ENCODE assay signal across 7 mouse cellular contexts in the genomic region with DNA sequence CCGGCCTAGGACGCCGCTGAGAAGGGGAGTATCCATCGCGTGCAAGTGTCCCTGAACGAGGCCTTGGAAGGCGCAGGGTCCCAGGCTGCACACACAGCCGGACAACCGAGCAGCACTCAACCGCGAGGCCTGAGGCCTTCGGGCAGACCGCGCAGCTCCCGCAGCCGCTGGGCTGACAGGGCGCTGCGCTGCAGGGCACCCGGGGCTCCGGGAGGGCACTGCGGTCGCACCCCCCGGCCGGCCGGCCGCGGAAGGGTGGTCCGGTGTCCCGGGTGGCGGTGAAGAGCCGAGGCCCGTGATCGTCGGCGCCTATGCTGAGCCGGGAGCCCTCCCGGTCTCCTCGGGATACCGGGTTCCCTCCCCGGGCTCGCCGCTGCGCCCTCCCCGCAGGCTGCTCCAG. TPM values are rescaled to one million over a fixed set of nuclear protein-coding genes. Genes with fewer than 3 reads are reported as not detected.
A peak's percentile ranks its signal among the peaks of the same experiment; 100 is the strongest.
DNase-seq lines count a peak whose midpoint lies in the region; ATAC-seq and TF ChIP-seq lines count a peak whose summit lies in the region.

No protein-coding gene starts in this region.

- 0% methylated on average over 16 of the region's 44 CpGs for WGBS in embryonic facial prominence, embryonic 14.5 days
- under 1% methylated on average over 44 of the region's 44 CpGs for WGBS in limb, embryonic 12.5 days

- peak overlapping the region; percentile 96 for H3K4me2 ChIP-seq in embryonic facial prominence, embryonic 14.5 days (ENCODE audit: low read depth, low read length)
- peak overlapping the region; percentile 93 for H3K4me2 ChIP-seq in limb, embryonic 12.5 days

- H3K36me3 ChIP-seq in embryonic facial prominence, embryonic 14.5 days (ENCODE audit: control insufficient read depth, insufficient read depth, low read length), result no peaks in the 10 kb centered on the region
- H3K36me3 ChIP-seq in limb, embryonic 12.5 days, result no peaks in the 10 kb centered on the region

- intact Hi-C loops in left cerebral cortex, adult 2 months (cut with DNase I), result loop anchor here (2.0 kb wide), 1 partner anchor 20 kb away; no protein-coding TSS in a partner anchor

- H3K4me1 ChIP-seq in embryonic facial prominence, embryonic 14.5 days (ENCODE audit: control insufficient read depth, insufficient read depth, low read length), result peaks cover 20% of the 10 kb centered on the region
- H3K4me1 ChIP-seq in limb, embryonic 12.5 days (replicated peaks), result peaks cover 49% of the 10 kb centered on the region

- H3K9me3 ChIP-seq in embryonic facial prominence, embryonic 14.5 days (ENCODE audit: control insufficient read depth, low read length), result no peaks in the 10 kb centered on the region
- 0 out of 2 replicates have a peak, but pooled peaks cover 5% of the 10 kb centered on the region for H3K9me3 ChIP-seq in limb, embryonic 12.5 days

- ATAC-seq in embryonic facial prominence, embryonic 14.5 days (ENCODE audit: low read depth), result peak; percentile 57
- ATAC-seq in limb, embryonic 12.5 days (ENCODE audit: insufficient number of reproducible peaks, insufficient read depth, low FRiP score, low TSS enrichment, low read depth), result peak; percentile 48; the same call in 1 of the 2 replicates

- no peak for DNase-seq in left cerebral cortex, adult 2 months (ENCODE audit: extremely low spot score in 1 of 2, low spot score in 2 of 2)
- no peak for DNase-seq in left cerebral cortex, adult 9 months (ENCODE audit: low spot score in 2 of 2)
- peak; percentile 61 for DNase-seq in R1 (ENCODE audit: low read depth, low spot score)
- peak; percentile 24 for DNase-seq in embryonic facial prominence, embryonic 14.5 days (ENCODE audit: low spot score)
- peak; percentile 52 for DNase-seq in naive thymus-derived CD4-positive, alpha-beta T cell, adult 2 months (ENCODE audit: low read depth)
- DNase-seq in cerebellum, adult 9-10 months, result no peak

- peak overlapping the region; percentile 92 for H3K4me3 ChIP-seq in left cerebral cortex, adult 2 months
- peak overlapping the region; percentile 96 for H3K4me3 ChIP-seq in embryonic facial prominence, embryonic 14.5 days (ENCODE audit: low read depth, low read length)
- H3K4me3 ChIP-seq in limb, embryonic 12.5 days (replicated peaks), result peak overlapping the region; percentile 95

- H3K9ac ChIP-seq in embryonic facial prominence, embryonic 14.5 days (ENCODE audit: low read depth, low read length), result peak overlapping the region; percentile 87
- H3K9ac ChIP-seq in limb, embryonic 12.5 days (replicated peaks), result peak overlapping the region; percentile 91

- peak overlapping the region; percentile 78 for H3K27ac ChIP-seq in left cerebral cortex, adult 2 months
- H3K27ac ChIP-seq in embryonic facial prominence, embryonic 14.5 days (replicated peaks; ENCODE audit: low read depth, low read length), result no peak overlapping the region; the same call in 1 of the 2 replicates
- 0 out of 2 replicates have a peak overlapping the region, but pooled peaks have one; percentile 45 for H3K27ac ChIP-seq in limb, embryonic 12.5 days

- TF ChIP-seq CTCF in left cerebral cortex, adult 2 months (IDR thresholded peaks at IDR 0.05), result no peak

- peaks cover 18% of the 10 kb centered on the region for H3K27me3 ChIP-seq in embryonic facial prominence, embryonic 14.5 days (replicated peaks; ENCODE audit: control insufficient read depth, insufficient read depth, low read length)
- H3K27me3 ChIP-seq in limb, embryonic 12.5 days, result peaks cover 8% of the 10 kb centered on the region

RNA-seq across cellular contexts. Expression of a gene that starts 0.5 kb away (rescaled TPM):
- not detected for total RNA-seq in left cerebral cortex, adult 2 months (2021)
- 0.14 TPM in 1 of 2 replicates, not detected in the other for polyA plus RNA-seq in embryonic facial prominence, embryonic 14.5 days (2014; fragmentation: Nextera tagmentation; extraction: Ambion mirVana)
- 0.12 and 0.13 TPM in 2 replicates for polyA plus RNA-seq in limb, embryonic 12.5 days (2016; fragmentation: Nextera tagmentation; extraction: Ambion mirVana)

RNA-seq across cellular contexts. Expression of a gene that starts 2.4 kb away (rescaled TPM):
- total RNA-seq in left cerebral cortex, adult 2 months (2021), result 10 to 100 TPM; 60.0 to 70.8 TPM
- 15.5 and 17.0 TPM in 2 replicates for polyA plus RNA-seq in embryonic facial prominence, embryonic 14.5 days (2014; fragmentation: Nextera tagmentation; extraction: Ambion mirVana)
- polyA plus RNA-seq in limb, embryonic 12.5 days (2016; fragmentation: Nextera tagmentation; extraction: Ambion mirVana), result 22.8 and 25.6 TPM in 2 replicates

RNA-seq across cellular contexts. Expression of a gene that starts 46.3 kb away (rescaled TPM):
- 10 to 100 TPM; 59.6 to 62.1 TPM for total RNA-seq in left cerebral cortex, adult 2 months (2021)
- polyA plus RNA-seq in embryonic facial prominence, embryonic 14.5 days (2014; fragmentation: Nextera tagmentation; extraction: Ambion mirVana), result 26.6 and 30.4 TPM in 2 replicates
- polyA plus RNA-seq in limb, embryonic 12.5 days (2016; fragmentation: Nextera tagmentation; extraction: Ambion mirVana), result 28.1 and 29.3 TPM in 2 replicates

RNA-seq across cellular contexts. Expression of a gene that starts 58.1 kb away (rescaled TPM):
- total RNA-seq in left cerebral cortex, adult 2 months (2021), result not detected
- polyA plus RNA-seq in embryonic facial prominence, embryonic 14.5 days (2014; fragmentation: Nextera tagmentation; extraction: Ambion mirVana), result not detected in 2 replicates
- not detected in 2 replicates for polyA plus RNA-seq in limb, embryonic 12.5 days (2016; fragmentation: Nextera tagmentation; extraction: Ambion mirVana)

Comparison
In these comparisons a context has a peak if more than half of its experiments do, and no peak if none do; other contexts are left out.
1. DNase-seq: peak in R1 (single experiment), embryonic facial prominence, embryonic 14.5 days (single experiment) and naive thymus-derived CD4-positive, alpha-beta T cell, adult 2 months (single experiment); none in left cerebral cortex, adult 2 months (0 of 2), left cerebral cortex, adult 9 months (0 of 2) and cerebellum, adult 9-10 months (single experiment).
2. Peak in every context shown above with its lines, with median percentiles within 50 percentile points of each other: H3K4me3 ChIP-seq.